In genomic region chr3:60292940-60293339, GRCm38 (mm10) we compare ENCODE assay signal across 23 mouse cellular contexts.
"Had no signal": no experiment of that assay in that cellular context is flagged by ENCODE, and none has a peak within 500 bp of the region (broad histone marks: within the 10 kb centered on the region; RNA-seq: fewer than 3 reads in every experiment).

No protein-coding gene starts in this region.

- H3K4me3 ChIP-seq: heart, adult 2 months; heart, embryonic 13.5 days; heart, embryonic 15.5 days; hindbrain, embryonic 10.5 days; hindbrain, embryonic 12.5 days; intestine, embryonic 15.5 days; layer of hippocampus, adult 2 months; left cerebral cortex, adult 2 months; limb, embryonic 10.5 days; limb, embryonic 12.5 days; liver, embryonic 13.5 days; liver, embryonic 15.5 days had no signal

- DNase-seq: gastrocnemius, postnatal 14 days; gastrocnemius, postnatal 36 days; heart, adult 11 months; heart, adult 2 months; heart, postnatal 4 days; kidney, adult 2 months; kidney, adult 9 months; kidney, postnatal 10 days; kidney, postnatal 25 days; kidney, postnatal 4 days; liver; liver, embryonic 13.5 days; liver, postnatal 0 days had no signal

- H3K36me3 ChIP-seq: heart, embryonic 13.5 days; heart, embryonic 15.5 days; hindbrain, embryonic 10.5 days; hindbrain, embryonic 12.5 days; intestine, embryonic 15.5 days; limb, embryonic 10.5 days; limb, embryonic 12.5 days; liver, embryonic 13.5 days; liver, embryonic 15.5 days had no signal

- H3K27me3 ChIP-seq: heart, embryonic 13.5 days; heart, embryonic 15.5 days; hindbrain, embryonic 12.5 days; intestine, embryonic 15.5 days; limb, embryonic 12.5 days; liver, embryonic 13.5 days; liver, embryonic 15.5 days had no signal
